Mouse (Mus musculus): ENCODE measurements around the gene Fam111a. TPM values are rescaled to one million over a fixed set of nuclear protein-coding genes. Genes with fewer than 3 reads are reported as not detected.

Fam111a gene
- polyA plus RNA-seq, 1 experiment from 2014 or later: 12.4 TPM

DNA sequence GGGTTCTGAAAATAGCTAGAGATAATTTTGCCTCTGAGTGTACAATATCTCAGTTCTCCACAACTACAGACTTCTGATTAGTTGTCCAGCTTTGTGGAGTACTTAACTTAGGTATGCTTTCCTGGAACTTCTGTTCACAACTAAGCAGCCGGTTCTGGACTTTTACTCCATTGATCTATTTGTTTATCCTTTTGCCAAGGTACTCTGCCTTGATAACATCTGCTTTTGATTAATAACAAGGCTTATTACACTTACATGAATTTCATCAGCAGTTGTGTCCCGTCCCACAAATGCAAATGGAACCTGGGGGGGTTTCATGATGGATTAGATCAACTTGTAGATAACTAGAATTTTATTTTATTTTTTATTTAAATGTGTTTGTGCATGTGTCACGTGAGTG, 91.3 kb downstream of the Fam111a start:
- H3K36me3 ChIP-seq (ENCODE audit: poor library complexity, severe bottlenecking): no peaks in the 10 kb centered on the region
- H3K9ac ChIP-seq: no peak overlapping the region
- 79% methylated on average over 3 of the region's 3 CpGs for WGBS
- no peak for ATAC-seq
- no peaks in the 10 kb centered on the region for H3K27me3 ChIP-seq
- H3K4me2 ChIP-seq: no peak overlapping the region
- H3K4me1 ChIP-seq: no peaks in the 10 kb centered on the region
- no peaks in the 10 kb centered on the region for H3K9me3 ChIP-seq (replicated peaks)
- H3K27ac ChIP-seq: no peak overlapping the region
- no peak overlapping the region for H3K4me3 ChIP-seq

DNA sequence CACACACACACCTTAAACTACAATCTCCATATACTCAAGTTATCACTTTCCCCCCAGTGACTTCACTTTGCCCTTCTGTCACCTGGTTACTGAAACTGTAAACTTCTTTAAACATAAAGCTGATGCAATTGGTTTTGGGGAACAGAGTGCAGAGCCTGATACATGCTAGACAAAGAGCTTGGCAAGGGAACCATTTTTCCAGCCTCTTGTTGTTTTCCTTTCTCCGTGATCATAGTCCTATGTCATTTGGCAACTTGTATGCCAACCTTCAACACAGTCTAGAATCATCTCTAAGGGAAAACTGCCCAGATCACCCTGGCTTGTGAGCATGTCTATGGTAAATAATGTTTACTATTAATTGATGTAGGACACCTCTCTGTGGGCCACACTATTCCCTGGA, 92.5 kb downstream of the Fam111a start:
- 89% methylated on average over 1 of the region's 1 CpGs for WGBS
- no peak overlapping the region for H3K4me3 ChIP-seq
- H3K36me3 ChIP-seq (ENCODE audit: poor library complexity, severe bottlenecking): no peaks in the 10 kb centered on the region
- H3K27me3 ChIP-seq: no peaks in the 10 kb centered on the region
- no peak for ATAC-seq
- H3K9me3 ChIP-seq (replicated peaks): no peaks in the 10 kb centered on the region
- H3K27ac ChIP-seq: no peak overlapping the region
- H3K4me1 ChIP-seq: no peaks in the 10 kb centered on the region
- H3K4me2 ChIP-seq: no peak overlapping the region
- no peak overlapping the region for H3K9ac ChIP-seq

Other genes starting within 250 kb of the Fam111a start
- gene Olfr1436, start 246.6 kb upstream of the Fam111a start, polyA plus RNA-seq (2015; fragmentation: Nextera tagmentation; extraction: Ambion mirVana): not detected in 2 replicates
- not detected in 2 replicates for gene Olfr1437, start 220.6 kb upstream of the Fam111a start, polyA plus RNA-seq (2015; fragmentation: Nextera tagmentation; extraction: Ambion mirVana)
- gene Olfr1438-ps1, start 209.8 kb upstream of the Fam111a start, polyA plus RNA-seq (2015; fragmentation: Nextera tagmentation; extraction: Ambion mirVana): not detected in 2 replicates
- not detected in 2 replicates for gene Olfr1440, start 158.5 kb upstream of the Fam111a start, polyA plus RNA-seq (2015; fragmentation: Nextera tagmentation; extraction: Ambion mirVana)
- gene Olfr1441, start 128.3 kb upstream of the Fam111a start, polyA plus RNA-seq (2015; fragmentation: Nextera tagmentation; extraction: Ambion mirVana): not detected in 2 replicates
- gene Pfpl, start 117.8 kb upstream of the Fam111a start, polyA plus RNA-seq (2015; fragmentation: Nextera tagmentation; extraction: Ambion mirVana): not detected in 2 replicates
- 0.30 and 0.48 TPM in 2 replicates for gene Mpeg1, start 85.0 kb upstream of the Fam111a start, polyA plus RNA-seq (2015; fragmentation: Nextera tagmentation; extraction: Ambion mirVana)
- gene Dtx4, start 44.3 kb upstream of the Fam111a start, polyA plus RNA-seq (2015; fragmentation: Nextera tagmentation; extraction: Ambion mirVana): 16.9 and 20.0 TPM in 2 replicates
- not detected in 2 replicates for gene Gm4952, start 54.2 kb downstream of the Fam111a start, polyA plus RNA-seq (2015; fragmentation: Nextera tagmentation; extraction: Ambion mirVana)
- gene Glyat, start 87.6 kb downstream of the Fam111a start, polyA plus RNA-seq (2015; fragmentation: Nextera tagmentation; extraction: Ambion mirVana): not detected in 2 replicates
- gene Olfr1442, start 124.7 kb downstream of the Fam111a start, polyA plus RNA-seq (2015; fragmentation: Nextera tagmentation; extraction: Ambion mirVana): not detected in 2 replicates
- gene Olfr1443, start 132.4 kb downstream of the Fam111a start, polyA plus RNA-seq (2015; fragmentation: Nextera tagmentation; extraction: Ambion mirVana): not detected in 2 replicates
- gene Keg1, start 150.0 kb downstream of the Fam111a start, polyA plus RNA-seq (2015; fragmentation: Nextera tagmentation; extraction: Ambion mirVana): not detected in 2 replicates
- 1.9 and 2.3 TPM in 2 replicates for gene Cntf, start 219.9 kb downstream of the Fam111a start, polyA plus RNA-seq (2015; fragmentation: Nextera tagmentation; extraction: Ambion mirVana)

Data from forebrain, embryonic 13.5 days (tissue).